Mouse (Mus musculus): ENCODE results near the gene Ghrhr. TPM values are rescaled to one million over a fixed set of nuclear protein-coding genes. Genes with fewer than 3 reads are reported as not detected.

The Ghrhr gene
- total and polyA plus RNA-seq, 2 experiments from 2014 or later, result not detected

- H3K9me3 ChIP-seq (ENCODE audit: low read length), result no peaks in the 10 kb centered on the region
- H3K4me3 ChIP-seq (ENCODE audit: low read depth, low read length), result no peak overlapping the region
- no peak overlapping the region; the same call in 1 of the 2 replicates for H3K4me2 ChIP-seq (ENCODE audit: low read depth)
- TF ChIP-seq CTCF (IDR thresholded peaks at IDR 0.05; ENCODE audit: low read depth), result no peak
- no peak overlapping the region for H3K9ac ChIP-seq
- 25% methylated on average over 10 of the region's 10 CpGs for WGBS
- no peaks in the 10 kb centered on the region for H3K36me3 ChIP-seq (ENCODE audit: insufficient read depth)
- peak; percentile 47 for ATAC-seq
- H3K27ac ChIP-seq (ENCODE audit: low read depth, low read length), result peak overlapping the region; percentile 35; the same call in 1 of the 2 replicates
- H3K4me1 ChIP-seq (ENCODE audit: insufficient read depth), result peaks cover 31% of the 10 kb centered on the region
- H3K27me3 ChIP-seq (ENCODE audit: insufficient read depth, low read length), result no peaks in the 10 kb centered on the region
- peak; percentile 79 for DNase-seq
Observed at GRCm38 (mm10) chr6:55394854-55395253, 18.8 kb downstream of the Ghrhr start.

GRCm38 (mm10) chr6:55396176-55396575 lies 20.1 kb downstream of the Ghrhr start:
- 53% methylated on average over 3 of the region's 3 CpGs for WGBS
- TF ChIP-seq CTCF (IDR thresholded peaks at IDR 0.05; ENCODE audit: low read depth), result peak; percentile 58
- H3K27me3 ChIP-seq (ENCODE audit: insufficient read depth, low read length), result no peaks in the 10 kb centered on the region
- peak overlapping the region; percentile 55 for H3K27ac ChIP-seq (ENCODE audit: low read depth, low read length)
- H3K36me3 ChIP-seq (ENCODE audit: insufficient read depth), result no peaks in the 10 kb centered on the region
- DNase-seq (peak; percentile 63), ATAC-seq (peak; percentile 52)
- H3K4me2 ChIP-seq (ENCODE audit: low read depth), result no peak overlapping the region
- no peaks in the 10 kb centered on the region for H3K9me3 ChIP-seq (ENCODE audit: low read length)
- no peak overlapping the region for H3K4me3 ChIP-seq (ENCODE audit: low read depth, low read length)
- no peak overlapping the region for H3K9ac ChIP-seq
- peaks cover 33% of the 10 kb centered on the region for H3K4me1 ChIP-seq (ENCODE audit: insufficient read depth)

- no peak overlapping the region for H3K4me3 ChIP-seq (ENCODE audit: low read depth, low read length)
- H3K9ac ChIP-seq, result no peak overlapping the region
- 34% methylated on average over 11 of the region's 11 CpGs for WGBS
- peak overlapping the region; percentile 55 for H3K27ac ChIP-seq (ENCODE audit: low read depth, low read length)
- no peak for TF ChIP-seq CTCF (IDR thresholded peaks at IDR 0.05; ENCODE audit: low read depth)
- ATAC-seq, result peak; percentile 73
- DNase-seq, result peak; percentile 73
- H3K9me3 ChIP-seq (ENCODE audit: low read length), result no peaks in the 10 kb centered on the region
- H3K4me1 ChIP-seq (ENCODE audit: insufficient read depth), result peaks cover 33% of the 10 kb centered on the region
- H3K27me3 ChIP-seq (ENCODE audit: insufficient read depth, low read length), result no peaks in the 10 kb centered on the region
- H3K36me3 ChIP-seq (ENCODE audit: insufficient read depth), result no peaks in the 10 kb centered on the region
- H3K4me2 ChIP-seq (ENCODE audit: low read depth), result no peak overlapping the region
Observed at GRCm38 (mm10) chr6:55396622-55397041, 20.5 kb downstream of the Ghrhr start.

- no peaks in the 10 kb centered on the region for H3K9me3 ChIP-seq (ENCODE audit: low read length)
- ATAC-seq (peak; percentile 64), DNase-seq (peak; percentile 54)
- no peaks in the 10 kb centered on the region for H3K36me3 ChIP-seq (ENCODE audit: insufficient read depth)
- TF ChIP-seq CTCF (IDR thresholded peaks at IDR 0.05; ENCODE audit: low read depth), result no peak
- no peak overlapping the region for H3K4me3 ChIP-seq (ENCODE audit: low read depth, low read length)
- no peak overlapping the region for H3K4me2 ChIP-seq (ENCODE audit: low read depth)
- 58% methylated on average over 9 of the region's 9 CpGs for WGBS
- H3K27ac ChIP-seq (ENCODE audit: low read depth, low read length), result peak overlapping the region; percentile 29; the same call in 1 of the 2 replicates
- peaks cover 33% of the 10 kb centered on the region for H3K4me1 ChIP-seq (ENCODE audit: insufficient read depth)
- no peak overlapping the region for H3K9ac ChIP-seq
- H3K27me3 ChIP-seq (ENCODE audit: insufficient read depth, low read length), result no peaks in the 10 kb centered on the region
Observed at GRCm38 (mm10) chr6:55398869-55399628, 23.0 kb downstream of the Ghrhr start.

- Histone ChIP-seq H3K9me3 (ENCODE audit: low read length) (no peaks in the 10 kb centered on the region), H3K4me2 (ENCODE audit: low read depth) (no peak overlapping the region), H3K4me3 (ENCODE audit: low read depth, low read length) (no peak overlapping the region), H3K27ac (ENCODE audit: low read depth, low read length) (no peak overlapping the region), H3K9ac (no peak overlapping the region), H3K27me3 (ENCODE audit: insufficient read depth, low read length) (no peaks in the 10 kb centered on the region), H3K4me1 (ENCODE audit: insufficient read depth) (peaks cover 30% of the 10 kb centered on the region), H3K36me3 (ENCODE audit: insufficient read depth) (no peaks in the 10 kb centered on the region)
- WGBS, result 24% methylated on average over 5 of the region's 5 CpGs
- DNase-seq (peak; percentile 88), ATAC-seq (peak; percentile 55)
- TF ChIP-seq CTCF (IDR thresholded peaks at IDR 0.05; ENCODE audit: low read depth), result no peak
Observed at GRCm38 (mm10) chr6:55399910-55400309, 23.8 kb downstream of the Ghrhr start.

- Histone ChIP-seq H3K9me3 (ENCODE audit: low read length) (no peaks in the 10 kb centered on the region), H3K4me1 (ENCODE audit: insufficient read depth) (peaks cover 7% of the 10 kb centered on the region), H3K4me3 (ENCODE audit: low read depth, low read length) (no peak overlapping the region), H3K27ac (ENCODE audit: low read depth, low read length) (no peak overlapping the region), H3K4me2 (ENCODE audit: low read depth) (no peak overlapping the region), H3K27me3 (ENCODE audit: insufficient read depth, low read length) (no peaks in the 10 kb centered on the region), H3K36me3 (ENCODE audit: insufficient read depth) (no peaks in the 10 kb centered on the region), H3K9ac (no peak overlapping the region)
- WGBS, result 54% methylated on average over 9 of the region's 9 CpGs
- no peak for TF ChIP-seq CTCF (IDR thresholded peaks at IDR 0.05; ENCODE audit: low read depth)
- ATAC-seq (no peak), DNase-seq (no peak)
Observed at GRCm38 (mm10) chr6:55402041-55402776, 26.1 kb downstream of the Ghrhr start.
